Mouse (Mus musculus): ENCODE results near the gene Atp12a.

GRCm38 (mm10) chr14:56403072-56403375 lies 38.2 kb downstream of the Atp12a start:
- no peak for TF ChIP-seq GATA1 (IDR thresholded peaks at IDR 0.05; ENCODE audit: low read length)
- no peak for TF ChIP-seq TAL1 (IDR thresholded peaks at IDR 0.05; ENCODE audit: low read length)

Data from erythroblast, embryonic 14.5 days (primary cell).